Mouse (Mus musculus) splenic B cell, adult 2 months (primary cell): ENCODE data around the gene Utf1.

Source experiments
- DNase-seq: peaks from one replicate; pipeline ENCODE4 v3.0.0-alpha.2; 2011; ENCODE audit warnings: low read depth, low spot score
- H3K27me3 ChIP-seq: 2 replicates; pipeline ENCODE4 v1.6.1; 2012; ENCODE audit warnings: mild to moderate bottlenecking, low read length, moderate library complexity, mixed read lengths; ENCODE audit not compliant: control insufficient read depth, poor library complexity, insufficient read depth, severe bottlenecking
- H3K36me3 ChIP-seq: 2 replicates; pipeline ENCODE4 v1.6.1; 2012; ENCODE audit warnings: mild to moderate bottlenecking, low read length, moderate library complexity, mixed read lengths; ENCODE audit not compliant: control insufficient read depth, poor library complexity, insufficient read depth, severe bottlenecking

The Utf1 gene

GRCm38 (mm10) chr7:139950283-139950971 lies 6.8 kb downstream of the Utf1 start:
- DNase-seq = peak; percentile 73
- H3K36me3 ChIP-seq = no peaks in the 10 kb centered on the region
- no peaks in the 10 kb centered on the region; the same call in 1 of the 2 replicates for H3K27me3 ChIP-seq

- Histone ChIP-seq H3K27me3 (no peaks in the 10 kb centered on the region), H3K36me3 (no peaks in the 10 kb centered on the region)
- DNase-seq = peak; percentile 67
These were observed 7.5 kb downstream of the Utf1 start for GRCm38 (mm10) chr7:139951079-139951478.

DNA sequence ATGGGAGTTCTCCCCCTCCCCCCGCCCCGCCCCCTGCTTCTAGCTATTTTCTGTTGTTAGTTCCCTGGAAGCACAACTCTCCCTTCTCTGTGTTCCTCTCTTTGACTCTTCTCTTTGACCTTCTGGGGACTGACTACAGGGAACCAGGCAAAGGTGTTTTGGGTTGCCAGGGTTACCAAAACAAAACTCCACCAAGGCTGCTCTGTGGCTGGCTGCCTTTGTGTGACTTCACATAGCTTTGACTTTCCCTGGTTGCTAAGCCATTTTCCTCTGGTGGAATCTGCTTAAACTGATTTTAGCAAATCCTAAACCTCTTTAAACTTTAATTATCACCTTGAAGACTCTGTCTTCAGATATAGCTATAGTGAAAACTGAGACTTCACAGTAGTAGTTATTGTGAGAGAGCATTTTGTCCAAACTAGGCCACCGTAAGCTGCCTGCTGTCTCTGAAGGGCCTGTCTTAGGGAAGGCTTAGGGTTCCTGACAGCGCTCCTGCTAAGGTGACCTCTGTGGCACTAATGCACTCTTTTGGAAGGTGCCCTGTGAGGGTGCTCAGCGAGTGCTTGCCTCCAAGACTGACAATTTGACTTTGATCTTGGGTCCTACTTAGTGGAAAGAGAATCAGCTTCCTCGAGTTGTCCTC lies 8.5 kb downstream of the Utf1 start:
- DNase-seq = peak; percentile 40
- no peaks in the 10 kb centered on the region for H3K27me3 ChIP-seq
- H3K36me3 ChIP-seq = no peaks in the 10 kb centered on the region

DNA sequence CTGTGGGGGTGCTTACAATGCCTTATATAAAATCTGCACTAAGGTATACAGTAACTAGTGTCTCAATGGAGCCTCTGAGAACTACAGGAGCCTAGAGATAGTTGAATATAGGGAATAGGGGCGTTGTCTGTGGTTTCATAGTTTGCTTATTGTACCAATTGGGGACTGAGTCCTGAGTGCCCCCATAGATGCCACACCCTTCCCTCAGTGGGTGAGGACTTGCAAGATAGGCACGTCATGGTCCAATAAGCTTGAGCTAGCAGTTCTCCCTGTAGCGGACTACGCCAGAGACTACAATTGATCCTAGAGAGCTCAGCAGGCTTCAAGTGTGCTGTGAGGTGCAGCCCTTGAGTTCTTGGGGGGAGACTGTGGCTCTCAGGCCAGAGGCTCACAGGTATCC lies 11.9 kb downstream of the Utf1 start:
- no peak for DNase-seq
- no peaks in the 10 kb centered on the region for H3K27me3 ChIP-seq
- H3K36me3 ChIP-seq = no peaks in the 10 kb centered on the region

- no peak for DNase-seq
These were observed 13.1 kb downstream of the Utf1 start for GRCm38 (mm10) chr7:139956658-139957057.

GRCm38 (mm10) chr7:139957437-139957836 lies 13.8 kb downstream of the Utf1 start:
- Histone ChIP-seq H3K27me3 (no peaks in the 10 kb centered on the region), H3K36me3 (no peaks in the 10 kb centered on the region)
- no peak for DNase-seq

More at GRCm38 (mm10) chr7:139956658-139957057, 13.1 kb downstream of the Utf1 start:
- no peaks in the 10 kb centered on the region for H3K27me3 ChIP-seq
- H3K36me3 ChIP-seq = no peaks in the 10 kb centered on the region

DNA sequence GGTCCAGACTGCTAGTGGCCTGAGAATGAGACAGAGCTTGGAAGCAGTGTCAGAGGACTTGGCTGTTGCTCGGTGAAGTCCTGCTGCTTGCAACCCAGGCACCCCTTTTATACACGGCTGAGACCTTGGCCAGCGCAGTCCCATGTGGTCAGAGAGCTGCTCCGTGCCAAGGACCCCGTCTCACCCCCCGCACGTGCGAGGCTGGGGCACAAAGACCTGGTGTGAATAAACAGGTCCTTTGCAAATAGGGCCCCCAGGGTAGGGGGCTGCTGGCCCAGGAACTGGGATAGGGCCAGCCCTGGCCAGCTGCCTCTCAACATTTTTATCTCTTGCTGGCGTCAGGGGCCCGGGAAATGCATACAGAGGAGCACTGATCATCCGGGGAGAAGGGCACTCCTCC lies 14.4 kb downstream of the Utf1 start:
- no peak for DNase-seq
- H3K36me3 ChIP-seq = no peaks in the 10 kb centered on the region
- no peaks in the 10 kb centered on the region for H3K27me3 ChIP-seq

DNA sequence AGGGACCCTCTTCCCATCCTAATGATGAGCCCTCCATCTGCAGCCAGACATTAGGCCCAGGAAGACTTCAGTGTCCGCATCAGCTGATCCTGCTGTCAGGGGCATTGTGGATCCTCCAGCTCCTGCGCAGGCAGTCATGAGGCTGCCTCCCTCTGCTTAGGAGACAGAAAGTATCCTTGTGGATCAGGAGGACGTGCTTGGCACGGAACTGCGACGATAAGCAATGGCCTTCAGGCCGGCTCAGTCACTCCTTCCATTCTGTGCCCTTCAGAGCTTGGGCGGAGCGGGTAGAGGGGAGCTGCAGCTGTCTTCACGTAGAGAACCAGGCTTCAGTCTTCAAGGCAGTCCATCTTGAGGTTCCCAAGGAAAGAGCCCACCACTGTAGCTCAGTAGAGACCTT lies 17.6 kb downstream of the Utf1 start:
- H3K27me3 ChIP-seq = no peaks in the 10 kb centered on the region
- no peak for DNase-seq
- no peaks in the 10 kb centered on the region for H3K36me3 ChIP-seq

GRCm38 (mm10) chr7:139963814-139964213 lies 20.2 kb downstream of the Utf1 start:
- Histone ChIP-seq H3K36me3 (no peaks in the 10 kb centered on the region), H3K27me3 (no peaks in the 10 kb centered on the region)
- no peak for DNase-seq

GRCm38 (mm10) chr7:139967175-139967574 lies 23.6 kb downstream of the Utf1 start:
- DNase-seq = no peak
- no peaks in the 10 kb centered on the region for H3K36me3 ChIP-seq
- no peaks in the 10 kb centered on the region for H3K27me3 ChIP-seq

DNA sequence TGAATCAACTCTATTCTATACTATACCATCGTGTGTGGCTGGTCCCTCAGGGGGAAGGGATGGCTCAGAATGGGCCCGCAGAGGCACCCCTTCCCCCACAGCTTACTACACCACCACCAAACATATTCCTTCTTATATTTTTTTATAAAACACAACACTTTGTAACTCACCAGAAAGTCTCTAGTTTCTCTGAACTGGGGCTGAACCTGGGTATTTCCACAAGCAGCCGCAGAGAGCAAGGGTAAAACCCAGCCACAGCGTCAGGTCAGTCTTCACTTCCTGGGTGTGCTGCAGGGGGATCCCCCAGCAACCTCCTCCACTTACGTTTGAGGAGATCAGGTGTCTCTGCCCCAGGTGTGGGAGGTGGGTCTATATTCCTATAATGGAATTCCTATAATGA lies 24.8 kb downstream of the Utf1 start:
- peak; percentile 87 for DNase-seq
- Histone ChIP-seq H3K27me3 (no peaks in the 10 kb centered on the region), H3K36me3 (no peaks in the 10 kb centered on the region)

DNA sequence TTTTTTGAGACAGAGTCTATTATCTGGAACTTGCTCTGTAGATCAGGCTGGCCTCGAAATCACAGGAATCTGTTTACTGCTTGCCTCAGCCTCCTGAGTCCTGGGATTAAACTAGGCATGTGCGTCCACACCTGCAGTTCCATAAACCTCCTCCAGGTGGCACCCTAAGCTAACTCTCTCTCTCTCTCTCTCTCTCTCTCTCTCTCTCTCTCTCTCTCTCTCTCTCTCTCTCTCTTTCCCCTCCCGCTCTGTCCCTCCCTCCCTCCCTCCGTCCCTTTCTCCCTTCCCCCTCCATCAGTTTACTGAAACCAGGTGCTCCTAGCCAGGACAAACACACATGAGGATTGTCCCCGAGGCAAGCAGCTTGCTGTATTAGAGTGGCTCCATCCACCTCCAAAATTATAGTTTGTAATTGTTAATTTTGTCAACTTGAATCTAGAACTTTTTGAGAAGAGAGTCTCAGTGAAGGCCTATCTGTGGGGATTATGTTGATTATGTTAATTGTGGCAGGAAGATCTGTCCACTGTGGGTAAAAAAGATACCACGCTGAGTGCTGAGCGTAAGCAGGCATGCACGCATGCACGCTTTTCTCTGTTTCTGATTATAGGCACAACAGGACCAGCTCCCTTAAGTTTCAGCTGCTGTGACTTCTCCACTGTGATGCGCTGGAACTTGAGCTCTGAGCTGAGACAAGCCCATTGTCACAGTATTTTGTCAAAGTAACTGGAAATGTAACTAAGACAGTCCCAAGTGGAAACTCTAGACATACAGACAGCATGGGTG lies 25.9 kb downstream of the Utf1 start:
- DNase-seq = peak; percentile 88
- Histone ChIP-seq H3K27me3 (no peaks in the 10 kb centered on the region), H3K36me3 (no peaks in the 10 kb centered on the region)

- Histone ChIP-seq H3K27me3 (no peaks in the 10 kb centered on the region), H3K36me3 (no peaks in the 10 kb centered on the region)
- DNase-seq = peak; percentile 49
These were observed 26.8 kb downstream of the Utf1 start for GRCm38 (mm10) chr7:139970216-139970919.

GRCm38 (mm10) chr7:139970979-139971378 lies 27.4 kb downstream of the Utf1 start:
- no peak for DNase-seq
- Histone ChIP-seq H3K36me3 (no peaks in the 10 kb centered on the region), H3K27me3 (no peaks in the 10 kb centered on the region)
